Mouse (Mus musculus) heart, embryonic 10.5 days (tissue): ENCODE measurements at regions not wholly inside any gene's neighbourhood (a gene's known extent, or its start where the extent isn't known, plus 50 kb on each side); places are given as distances from the start of the nearest gene placed in this dataset.

ENCODE experiments used
- DNase-seq: peaks from one replicate; pipeline ENCODE4 v3.0.0-alpha.2; 2017; ENCODE audit warnings: low spot score
- H3K27ac ChIP-seq: fragments of 300-500 bp; sonication (generic); 2 replicates; pipeline ENCODE4 v1.5.1; 2016; ENCODE audit warnings: mild to moderate bottlenecking
- H3K27me3 ChIP-seq: fragments of 300-500 bp; sonication (generic); 2 replicates; pipeline ENCODE4 v1.6.1; 2016; ENCODE audit warnings: mild to moderate bottlenecking; ENCODE audit not compliant: poor library complexity, insufficient read depth, severe bottlenecking
- H3K36me3 ChIP-seq: fragments of 300-500 bp; sonication (generic); 2 replicates; pipeline ENCODE4 v1.6.1; 2016; ENCODE audit warnings: mild to moderate bottlenecking, moderate library complexity
- H3K4me1 ChIP-seq: fragments of 300-500 bp; sonication (generic); 2 replicates; pipeline ENCODE4 v1.6.1; 2016; ENCODE audit warnings: mild to moderate bottlenecking
- H3K4me3 ChIP-seq: fragments of 300-500 bp; sonication (generic); 2 replicates; pipeline ENCODE4 v1.5.1; 2016; ENCODE audit warnings: mild to moderate bottlenecking, moderate library complexity
- H3K9me3 ChIP-seq: fragments of 300-500 bp; sonication (generic); 2 replicates; pipeline ENCODE4 v1.6.1; 2016; ENCODE audit warnings: mild to moderate bottlenecking, moderate library complexity
- WGBS: fragments of 180-500 bp; shearing (Covaris S2); methylation state at CpG from one replicate; pipeline ENCODE4 v1.1.7; 2016; 5-methylcytosine and 5-hydroxymethylcytosine counted together

- H3K4me3 ChIP-seq, result no peak overlapping the region
- H3K4me1 ChIP-seq, result peaks cover 22% of the 10 kb centered on the region; the same call in 1 of the 2 replicates
- H3K36me3 ChIP-seq, result no peaks in the 10 kb centered on the region
- H3K27ac ChIP-seq, result no peak overlapping the region
- WGBS, result 70% methylated on average over 7 of the region's 7 CpGs
- no peaks in the 10 kb centered on the region; the same call in 1 of the 2 replicates for H3K9me3 ChIP-seq
- H3K27me3 ChIP-seq, result no peaks in the 10 kb centered on the region
- DNase-seq, result no peak
These were observed 116.2 kb upstream of the Gdf10 start for GRCm38 (mm10) chr14:33807196-33807595.

- Histone ChIP-seq H3K27ac (no peak overlapping the region), H3K4me3 (no peak overlapping the region), H3K27me3 (no peaks in the 10 kb centered on the region), H3K4me1 (peaks cover 22% of the 10 kb centered on the region; the same call in 1 of the 2 replicates), H3K36me3 (no peaks in the 10 kb centered on the region), H3K9me3 (no peaks in the 10 kb centered on the region)
- DNase-seq, result no peak
- 22% methylated on average over 11 of the region's 11 CpGs for WGBS
These were observed 114.7 kb upstream of the Gdf10 start for GRCm38 (mm10) chr14:33808593-33809265.

GRCm38 (mm10) chr14:33810584-33810983 is 112.8 kb upstream of the Gdf10 start:
- Histone ChIP-seq H3K27me3 (no peaks in the 10 kb centered on the region), H3K4me3 (no peak overlapping the region), H3K4me1 (peaks cover 22% of the 10 kb centered on the region; the same call in 1 of the 2 replicates), H3K36me3 (no peaks in the 10 kb centered on the region), H3K27ac (no peak overlapping the region), H3K9me3 (no peaks in the 10 kb centered on the region)
- no peak for DNase-seq
- WGBS, result 75% methylated on average over 4 of the region's 4 CpGs

- 62% methylated on average over 3 of the region's 3 CpGs for WGBS
- peaks cover 22% of the 10 kb centered on the region; the same call in 1 of the 2 replicates for H3K4me1 ChIP-seq
These were observed 112.1 kb upstream of the Gdf10 start for GRCm38 (mm10) chr14:33811241-33811640.

GRCm38 (mm10) chr14:33812266-33812665 is 111.1 kb upstream of the Gdf10 start:
- no peaks in the 10 kb centered on the region for H3K36me3 ChIP-seq
- no peaks in the 10 kb centered on the region for H3K9me3 ChIP-seq
- no peak for DNase-seq
- H3K4me1 ChIP-seq, result peaks cover 21% of the 10 kb centered on the region; the same call in 1 of the 2 replicates
- H3K27ac ChIP-seq, result no peak overlapping the region
- WGBS, result 87% methylated on average over 8 of the region's 8 CpGs
- no peaks in the 10 kb centered on the region for H3K27me3 ChIP-seq
- H3K4me3 ChIP-seq, result no peak overlapping the region

More at GRCm38 (mm10) chr14:33811241-33811640, 112.1 kb upstream of the Gdf10 start:
- Histone ChIP-seq H3K27ac (no peak overlapping the region), H3K9me3 (no peaks in the 10 kb centered on the region), H3K36me3 (no peaks in the 10 kb centered on the region), H3K4me3 (no peak overlapping the region), H3K27me3 (no peaks in the 10 kb centered on the region)
- no peak for DNase-seq

- no peak overlapping the region for H3K4me3 ChIP-seq
These were observed 110.6 kb upstream of the Gdf10 start for GRCm38 (mm10) chr14:33812772-33813171.

GRCm38 (mm10) chr14:33813274-33813673 is 110.1 kb upstream of the Gdf10 start:
- no peaks in the 10 kb centered on the region for H3K36me3 ChIP-seq
- H3K27me3 ChIP-seq, result no peaks in the 10 kb centered on the region
- H3K9me3 ChIP-seq, result no peaks in the 10 kb centered on the region
- H3K4me3 ChIP-seq, result no peak overlapping the region
- no peak for DNase-seq
- 64% methylated on average over 3 of the region's 3 CpGs for WGBS
- peaks cover 11% of the 10 kb centered on the region; the same call in 1 of the 2 replicates for H3K4me1 ChIP-seq
- H3K27ac ChIP-seq, result no peak overlapping the region

More at GRCm38 (mm10) chr14:33812772-33813171, 110.6 kb upstream of the Gdf10 start:
- 72% methylated on average over 4 of the region's 4 CpGs for WGBS
- Histone ChIP-seq H3K9me3 (no peaks in the 10 kb centered on the region), H3K4me1 (peaks cover 16% of the 10 kb centered on the region; the same call in 1 of the 2 replicates), H3K27me3 (no peaks in the 10 kb centered on the region), H3K36me3 (no peaks in the 10 kb centered on the region), H3K27ac (no peak overlapping the region)
- no peak for DNase-seq

- 87% methylated on average over 1 of the region's 1 CpGs for WGBS
- Histone ChIP-seq H3K27me3 (no peaks in the 10 kb centered on the region), H3K27ac (no peak overlapping the region), H3K36me3 (no peaks in the 10 kb centered on the region), H3K4me3 (no peak overlapping the region), H3K4me1 (peaks cover 2% of the 10 kb centered on the region; the same call in 1 of the 2 replicates), H3K9me3 (no peaks in the 10 kb centered on the region)
- DNase-seq, result no peak
These were observed 109.3 kb upstream of the Gdf10 start for GRCm38 (mm10) chr14:33814107-33814506.

- no peaks in the 10 kb centered on the region for H3K9me3 ChIP-seq
- no peak overlapping the region for H3K4me3 ChIP-seq
- peaks cover 5% of the 10 kb centered on the region; the same call in 1 of the 2 replicates for H3K27me3 ChIP-seq
- H3K27ac ChIP-seq, result no peak overlapping the region
- H3K36me3 ChIP-seq, result no peaks in the 10 kb centered on the region
- H3K4me1 ChIP-seq, result no peaks in the 10 kb centered on the region
- DNase-seq, result no peak
- WGBS, result 78% methylated on average over 2 of the region's 2 CpGs
These were observed 108.8 kb upstream of the Gdf10 start for GRCm38 (mm10) chr14:33814599-33814998.

- Histone ChIP-seq H3K27ac (no peak overlapping the region), H3K4me3 (no peak overlapping the region), H3K36me3 (no peaks in the 10 kb centered on the region), H3K27me3 (peaks cover 31% of the 10 kb centered on the region; the same call in 1 of the 2 replicates), H3K4me1 (peaks cover 9% of the 10 kb centered on the region; the same call in 1 of the 2 replicates), H3K9me3 (no peaks in the 10 kb centered on the region)
- DNase-seq, result no peak
- 86% methylated on average over 14 of the region's 14 CpGs for WGBS
These were observed 102.7 kb upstream of the Gdf10 start for GRCm38 (mm10) chr14:33820541-33821260.

GRCm38 (mm10) chr14:33821436-33821835 is 102.0 kb upstream of the Gdf10 start:
- no peaks in the 10 kb centered on the region for H3K9me3 ChIP-seq
- peaks cover 9% of the 10 kb centered on the region; the same call in 1 of the 2 replicates for H3K4me1 ChIP-seq
- no peak overlapping the region for H3K4me3 ChIP-seq
- peaks cover 31% of the 10 kb centered on the region; the same call in 1 of the 2 replicates for H3K27me3 ChIP-seq
- no peak for DNase-seq
- WGBS, result 85% methylated on average over 7 of the region's 7 CpGs
- no peak overlapping the region for H3K27ac ChIP-seq
- no peaks in the 10 kb centered on the region for H3K36me3 ChIP-seq

- no peak overlapping the region for H3K27ac ChIP-seq
- peaks cover 9% of the 10 kb centered on the region; the same call in 1 of the 2 replicates for H3K4me1 ChIP-seq
- H3K9me3 ChIP-seq, result no peaks in the 10 kb centered on the region
- DNase-seq, result no peak
- no peaks in the 10 kb centered on the region for H3K36me3 ChIP-seq
- WGBS, result 53% methylated on average over 11 of the region's 11 CpGs
- H3K4me3 ChIP-seq, result no peak overlapping the region
- H3K27me3 ChIP-seq, result peaks cover 36% of the 10 kb centered on the region; the same call in 1 of the 2 replicates
These were observed 98.9 kb upstream of the Gdf10 start for GRCm38 (mm10) chr14:33824421-33824874.
